Mouse (Mus musculus) liver, embryonic 15.5 days (tissue): ENCODE results near the gene A930017K11Rik. TPM values are rescaled to one million over a fixed set of nuclear protein-coding genes. Genes with fewer than 3 reads are reported as not detected.

Experiments
- ATAC-seq: fragments of 200-750 bp; cut with Nextera tagmentation; 2 replicates; pipeline ENCODE4 v1.8.0; 2017; ENCODE audit warnings: moderate number of reproducible peaks, mild to moderate bottlenecking, moderate library complexity; ENCODE audit not compliant: insufficient read depth
- H3K27ac ChIP-seq: fragments of 300-500 bp; sonication (generic); replicated peaks from 2 replicates; pipeline ENCODE4 v1.5.1; 2015; ENCODE audit warnings: mild to moderate bottlenecking, inconsistent platforms
- H3K27me3 ChIP-seq: fragments of 300-500 bp; sonication (generic); 2 replicates; pipeline ENCODE4 v1.6.1; 2015; ENCODE audit warnings: mild to moderate bottlenecking, inconsistent platforms
- H3K36me3 ChIP-seq: fragments of 300-500 bp; sonication (generic); replicated peaks from 2 replicates; pipeline ENCODE4 v1.6.1; 2015; ENCODE audit warnings: moderate library complexity, mild to moderate bottlenecking, inconsistent platforms
- H3K4me1 ChIP-seq: fragments of 300-500 bp; sonication (generic); replicated peaks from 2 replicates; pipeline ENCODE4 v1.6.1; 2015; ENCODE audit warnings: inconsistent platforms
- H3K4me2 ChIP-seq: fragments of 300-500 bp; sonication (generic); 2 replicates; pipeline ENCODE4 v1.6.1; 2015; ENCODE audit warnings: moderate library complexity, mild to moderate bottlenecking, inconsistent platforms
- H3K4me3 ChIP-seq: fragments of 300-500 bp; sonication (generic); replicated peaks from 2 replicates; pipeline ENCODE4 v1.5.1; 2015; ENCODE audit warnings: mild to moderate bottlenecking, inconsistent platforms
- H3K9ac ChIP-seq: fragments of 300-500 bp; sonication (generic); 2 replicates; pipeline ENCODE4 v1.6.1; 2015; ENCODE audit warnings: moderate library complexity, mild to moderate bottlenecking, inconsistent platforms
- H3K9me3 ChIP-seq: fragments of 300-500 bp; sonication (generic); replicated peaks from 2 replicates; pipeline ENCODE4 v1.6.1; 2016; ENCODE audit warnings: inconsistent platforms
- WGBS: fragments of 180-500 bp; shearing (Covaris S2); methylation state at CpG from one replicate; pipeline ENCODE4 v1.1.7; 2015; ENCODE audit warnings: mixed read lengths; ENCODE audit not compliant: insufficient replicate concordance; 5-methylcytosine and 5-hydroxymethylcytosine counted together
- polyA plus RNA-seq: library from polyadenylated mRNA; unstranded; fragments of >200 nt; fragmentation: Nextera tagmentation; extraction: Ambion mirVana; gene quantifications from 2 replicates; pipeline ENCODE4 v1.2.1, GENCODE M21; 2015

Gene A930017K11Rik
- polyA plus RNA-seq, 1 experiment from 2014 or later, result 0.23 TPM

DNA sequence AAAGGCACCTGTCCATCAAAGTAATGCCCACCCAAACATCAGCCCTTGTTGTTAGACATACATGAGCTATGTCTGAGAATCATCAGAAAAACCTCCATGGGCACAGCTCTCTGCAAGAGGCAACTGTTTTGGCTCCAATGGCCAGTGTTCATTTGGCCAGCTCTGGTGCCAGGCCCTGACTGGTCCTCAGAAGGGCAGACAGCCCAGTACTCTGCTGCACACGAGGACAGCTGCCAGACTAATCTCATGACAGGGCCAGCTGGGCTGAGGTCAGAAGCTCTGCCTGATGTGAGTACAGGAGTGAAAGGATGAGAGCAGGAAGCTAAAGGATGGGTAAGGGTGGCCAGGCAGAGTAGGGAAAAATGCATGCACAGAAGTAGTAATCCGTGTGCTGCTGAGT is 27.0 kb downstream of the A930017K11Rik start:
- no peaks in the 10 kb centered on the region for H3K27me3 ChIP-seq
- H3K9me3 ChIP-seq, result no peaks in the 10 kb centered on the region
- H3K4me2 ChIP-seq, result no peak overlapping the region
- H3K4me1 ChIP-seq, result peaks cover 28% of the 10 kb centered on the region
- peaks cover 66% of the 10 kb centered on the region for H3K36me3 ChIP-seq
- no peak overlapping the region for H3K4me3 ChIP-seq
- WGBS, result 71% methylated on average over 2 of the region's 2 CpGs
- ATAC-seq, result no peak
- no peak overlapping the region for H3K9ac ChIP-seq
- 0 out of 2 replicates have a peak overlapping the region, but pooled peaks have one; percentile 29 for H3K27ac ChIP-seq

DNA sequence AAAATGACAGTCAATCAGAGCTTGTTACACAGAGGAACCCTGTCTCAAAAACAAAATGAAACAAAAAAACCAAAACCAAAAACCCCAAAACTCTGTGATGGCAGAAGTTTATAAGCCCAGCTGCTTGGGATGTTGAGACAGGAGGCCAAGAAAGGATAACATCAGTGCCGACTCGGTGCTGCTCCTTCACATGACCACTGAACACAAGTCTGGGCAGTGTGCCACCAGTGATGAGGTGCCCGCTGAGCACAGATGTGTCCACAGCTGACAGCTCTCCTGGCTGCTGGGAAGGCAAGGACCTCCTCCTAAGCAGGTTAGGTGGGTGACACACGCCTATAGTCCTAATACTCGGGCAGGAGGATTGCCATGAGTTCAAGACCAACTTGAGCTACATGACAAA is 30.2 kb downstream of the A930017K11Rik start:
- Histone ChIP-seq H3K4me1 (peaks cover 48% of the 10 kb centered on the region), H3K36me3 (peaks cover 34% of the 10 kb centered on the region), H3K27ac (peak overlapping the region; percentile 53), H3K4me2 (no peak overlapping the region; the same call in 1 of the 2 replicates), H3K4me3 (no peak overlapping the region), H3K9me3 (no peaks in the 10 kb centered on the region), H3K9ac (no peak overlapping the region), H3K27me3 (no peaks in the 10 kb centered on the region)
- ATAC-seq, result no peak
- WGBS, result 74% methylated on average over 5 of the region's 5 CpGs

DNA sequence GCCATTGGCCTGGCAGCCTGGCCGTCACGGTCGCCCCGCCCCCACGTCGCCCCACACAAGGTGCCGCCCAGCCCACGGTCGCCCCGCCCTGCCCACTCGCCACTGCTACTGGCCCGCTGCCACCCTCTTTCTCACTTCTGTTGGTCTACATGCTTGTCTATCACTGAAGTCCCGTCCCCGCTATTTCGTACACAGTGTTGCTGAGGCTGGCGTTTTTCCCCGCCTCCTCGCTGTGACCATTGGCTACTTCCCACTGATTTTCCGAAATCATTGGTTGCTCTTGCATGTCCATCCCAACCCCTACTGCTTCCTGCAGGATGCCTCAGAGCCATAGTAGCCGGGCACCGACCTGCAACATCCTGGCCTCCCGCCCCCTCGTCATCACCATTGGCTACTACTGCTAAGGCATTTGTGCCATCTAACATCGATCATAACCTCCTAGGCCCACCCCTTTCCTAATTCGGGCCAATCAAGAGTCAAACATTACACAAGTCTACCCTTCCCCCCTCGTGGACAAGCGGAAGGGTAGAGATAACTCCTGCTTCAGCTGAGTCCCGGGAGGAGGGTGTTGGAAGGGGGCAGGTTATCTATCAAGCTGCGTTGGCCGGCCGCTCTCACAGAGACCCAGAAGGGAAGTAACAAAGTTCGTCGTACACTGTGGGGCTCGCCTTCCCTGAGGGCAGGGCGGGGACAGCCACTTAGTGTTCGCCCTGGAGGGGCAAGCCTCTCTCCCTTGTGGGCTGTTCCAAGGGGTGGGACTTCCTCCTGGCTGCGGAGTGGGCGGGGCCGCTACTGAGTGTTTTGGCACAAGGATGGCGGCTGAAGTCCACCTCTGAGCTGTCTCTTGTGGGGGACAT is 32.4 kb downstream of the A930017K11Rik start:
- under 1% methylated on average over 34 of the region's 40 CpGs for WGBS
- H3K27me3 ChIP-seq, result no peaks in the 10 kb centered on the region
- ATAC-seq, result peak; percentile 93
- H3K4me2 ChIP-seq, result peak overlapping the region; percentile 99
- H3K4me1 ChIP-seq, result peaks cover 54% of the 10 kb centered on the region
- H3K9me3 ChIP-seq, result no peaks in the 10 kb centered on the region
- peak overlapping the region; percentile 94 for H3K27ac ChIP-seq
- H3K9ac ChIP-seq, result peak overlapping the region; percentile 81
- H3K4me3 ChIP-seq, result peak overlapping the region; percentile 88
- H3K36me3 ChIP-seq, result peaks cover 13% of the 10 kb centered on the region

DNA sequence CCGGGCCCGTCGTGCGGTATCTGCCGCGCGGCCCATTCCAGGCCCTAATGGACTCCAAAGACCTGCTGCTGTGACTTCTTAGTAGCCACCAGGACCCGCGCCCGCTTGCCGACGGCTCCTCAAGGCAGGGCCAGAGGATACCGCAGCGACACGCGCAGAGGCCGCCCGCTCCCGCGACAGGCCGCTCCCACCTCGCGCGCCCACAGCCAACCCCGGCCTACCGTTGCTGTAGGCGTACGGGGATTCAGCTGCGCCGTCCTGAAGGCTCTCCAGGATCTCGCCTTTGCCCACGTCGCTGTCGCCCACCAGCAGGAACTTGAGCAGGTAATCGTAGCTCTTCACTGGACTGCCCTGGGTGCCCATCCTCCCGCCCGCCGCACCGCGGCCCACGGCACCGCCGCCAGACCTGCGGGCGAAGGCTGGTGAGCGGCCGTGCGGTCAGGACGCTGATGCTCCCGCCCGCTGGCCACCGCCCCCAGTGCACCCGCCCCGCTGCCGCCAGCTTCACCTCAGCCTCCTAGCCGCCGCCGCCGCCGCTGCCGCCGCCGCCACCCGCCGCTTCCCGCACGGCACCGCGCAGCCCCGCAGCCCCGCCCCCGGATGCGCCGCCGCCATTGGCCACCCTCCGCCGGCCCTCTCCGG is 33.1 kb downstream of the A930017K11Rik start, which contains the start of gene Rab40c:
Gene Rab40c, minus strand, starts transcription at position 584 of the 642 bp plus-strand sequence.
- ATAC-seq, result no peak
- no peaks in the 10 kb centered on the region for H3K9me3 ChIP-seq
- peak within 1 kb of the TSS; percentile 99 for H3K4me2 ChIP-seq
- H3K36me3 ChIP-seq, result peaks cover 5% of the 10 kb centered on the region
- WGBS, result under 1% methylated on average over 62 of the region's 78 CpGs
- peak within 1 kb of the TSS; percentile 88 for H3K4me3 ChIP-seq
- peaks cover 62% of the 10 kb centered on the region for H3K4me1 ChIP-seq
- peak within 1 kb of the TSS; percentile 94 for H3K27ac ChIP-seq
- H3K27me3 ChIP-seq, result no peaks in the 10 kb centered on the region
- peak within 1 kb of the TSS; percentile 81 for H3K9ac ChIP-seq

DNA sequence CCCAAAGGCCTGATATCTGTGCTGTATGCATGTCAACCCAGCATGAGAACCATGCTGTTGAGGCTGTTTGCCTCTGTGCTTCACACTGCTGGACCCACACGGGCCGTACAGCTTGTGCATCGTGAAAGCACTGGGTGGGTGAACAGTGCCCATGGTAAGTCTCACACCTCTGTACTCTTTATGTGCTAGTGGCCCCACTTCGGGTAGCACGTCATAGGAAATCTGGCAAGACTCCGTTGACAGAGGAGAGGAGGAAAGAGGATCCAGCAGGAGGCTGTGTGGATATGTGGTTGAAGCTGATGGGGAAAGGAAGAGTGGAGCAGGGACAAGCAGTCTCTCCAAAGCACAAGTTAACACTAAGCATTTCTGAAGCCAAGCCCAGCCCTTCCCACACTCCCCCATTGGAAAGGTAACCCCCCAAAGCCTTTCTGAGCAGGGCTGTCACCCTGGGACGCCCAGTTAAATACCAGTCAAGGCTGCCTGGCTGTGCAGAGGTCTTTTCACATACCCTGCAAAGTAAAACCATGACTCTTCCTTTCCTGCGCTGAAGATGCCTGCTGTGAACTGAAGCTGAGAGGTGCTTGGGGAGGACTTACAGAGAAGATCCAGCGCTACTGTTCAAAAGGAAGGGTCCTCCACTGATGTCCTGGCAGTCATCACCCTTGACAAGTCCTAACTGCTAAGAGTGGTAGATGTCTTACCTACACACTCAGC is 34.2 kb downstream of the A930017K11Rik start:
- Histone ChIP-seq H3K4me1 (peaks cover 72% of the 10 kb centered on the region), H3K9ac (peak overlapping the region; percentile 81), H3K27ac (no peak overlapping the region), H3K4me3 (peak overlapping the region; percentile 88), H3K4me2 (peak overlapping the region; percentile 99), H3K27me3 (no peaks in the 10 kb centered on the region), H3K36me3 (no peaks in the 10 kb centered on the region; the same call in 1 of the 2 replicates), H3K9me3 (no peaks in the 10 kb centered on the region)
- WGBS, result 82% methylated on average over 9 of the region's 9 CpGs
- ATAC-seq, result no peak

DNA sequence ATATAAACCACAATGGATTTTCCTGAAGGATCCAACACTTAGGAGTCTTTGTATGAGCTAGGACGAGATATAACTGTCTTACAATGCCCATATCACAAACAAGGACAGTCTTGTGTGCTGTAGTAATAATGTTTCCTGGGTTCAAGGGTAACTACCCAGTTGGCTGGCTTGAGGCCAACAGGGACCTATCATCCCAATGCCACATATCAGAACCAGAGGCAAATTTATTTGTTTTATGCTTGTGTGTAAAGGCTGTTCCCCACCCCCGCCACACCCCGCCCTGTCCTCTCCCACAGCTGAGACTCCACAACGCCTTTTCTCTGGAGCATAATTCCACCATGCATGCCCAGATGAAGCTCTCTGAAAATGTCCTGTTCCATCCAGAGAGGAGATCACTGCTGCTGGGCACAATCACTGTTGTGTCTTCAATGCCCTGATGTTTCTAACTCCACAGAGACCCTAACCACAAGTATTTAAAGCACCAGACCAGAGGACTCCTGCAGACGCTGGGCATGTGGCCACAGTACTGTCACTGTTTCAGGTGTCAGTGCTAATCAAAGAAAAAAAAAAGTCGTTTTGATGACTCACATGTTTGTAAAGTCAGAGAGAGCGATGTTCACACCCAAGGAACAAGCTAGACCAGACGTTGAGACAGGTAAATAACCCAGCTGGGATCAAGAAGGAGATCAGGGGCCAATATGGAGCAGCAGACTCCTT is 35.3 kb downstream of the A930017K11Rik start:
- Histone ChIP-seq H3K36me3 (no peaks in the 10 kb centered on the region; the same call in 1 of the 2 replicates), H3K27ac (no peak overlapping the region), H3K9ac (no peak overlapping the region), H3K4me2 (peak overlapping the region; percentile 99; the same call in 1 of the 2 replicates), H3K27me3 (no peaks in the 10 kb centered on the region), H3K4me3 (no peak overlapping the region), H3K9me3 (no peaks in the 10 kb centered on the region), H3K4me1 (peaks cover 72% of the 10 kb centered on the region)
- 65% methylated on average over 8 of the region's 8 CpGs for WGBS
- ATAC-seq, result no peak

DNA sequence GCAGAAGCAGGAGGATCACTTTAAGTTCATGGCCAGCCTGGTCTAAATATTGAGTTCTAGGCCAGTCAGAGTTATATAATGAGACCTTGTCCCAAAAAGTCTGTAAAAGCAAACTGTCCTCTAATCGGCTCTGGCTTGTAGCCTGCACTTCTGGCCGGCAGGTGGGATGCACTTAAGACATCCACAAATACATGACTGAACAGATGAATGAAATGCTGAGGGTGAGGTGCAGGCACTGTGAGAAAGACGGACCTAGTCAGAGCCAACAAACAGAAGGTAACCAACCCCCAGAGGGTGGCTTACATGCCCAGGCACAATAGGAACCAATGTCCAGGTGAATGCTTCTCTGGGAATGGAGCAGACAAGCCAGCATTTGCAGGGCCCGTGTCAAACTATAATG is 38.1 kb downstream of the A930017K11Rik start:
- Histone ChIP-seq H3K9ac (no peak overlapping the region), H3K27me3 (no peaks in the 10 kb centered on the region), H3K4me1 (peaks cover 64% of the 10 kb centered on the region), H3K36me3 (no peaks in the 10 kb centered on the region; the same call in 1 of the 2 replicates), H3K9me3 (no peaks in the 10 kb centered on the region), H3K27ac (no peak overlapping the region; the same call in 1 of the 2 replicates), H3K4me3 (no peak overlapping the region), H3K4me2 (0 out of 2 replicates have a peak overlapping the region, but pooled peaks have one; percentile 5)
- no peak for ATAC-seq
- WGBS, result 54% methylated on average over 4 of the region's 4 CpGs

DNA sequence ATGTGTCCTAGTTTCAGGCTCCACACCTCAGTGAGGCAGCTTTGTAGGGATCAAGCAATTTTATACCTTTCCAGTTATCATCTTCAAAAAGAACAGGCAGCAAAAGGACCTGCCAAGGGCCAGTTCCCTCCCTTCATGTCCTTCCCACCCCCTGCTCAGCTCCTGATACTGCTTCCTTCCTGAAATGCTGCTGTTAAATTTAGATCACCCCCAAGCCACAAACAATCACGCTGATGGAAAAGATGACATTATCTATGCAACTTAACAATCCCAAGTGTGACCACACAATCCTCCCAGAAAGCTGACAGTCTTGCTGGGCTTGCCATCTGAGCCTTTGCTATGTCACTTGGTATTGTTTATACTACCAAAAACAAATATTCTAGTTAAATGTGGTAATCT is 38.5 kb downstream of the A930017K11Rik start:
- Histone ChIP-seq H3K9me3 (no peaks in the 10 kb centered on the region), H3K27ac (no peak overlapping the region; the same call in 1 of the 2 replicates), H3K27me3 (no peaks in the 10 kb centered on the region), H3K36me3 (no peaks in the 10 kb centered on the region; the same call in 1 of the 2 replicates), H3K4me1 (peaks cover 61% of the 10 kb centered on the region), H3K4me3 (no peak overlapping the region), H3K4me2 (0 out of 2 replicates have a peak overlapping the region, but pooled peaks have one; percentile 5), H3K9ac (no peak overlapping the region)
- 7% methylated on average over 1 of the region's 1 CpGs for WGBS
- no peak for ATAC-seq

DNA sequence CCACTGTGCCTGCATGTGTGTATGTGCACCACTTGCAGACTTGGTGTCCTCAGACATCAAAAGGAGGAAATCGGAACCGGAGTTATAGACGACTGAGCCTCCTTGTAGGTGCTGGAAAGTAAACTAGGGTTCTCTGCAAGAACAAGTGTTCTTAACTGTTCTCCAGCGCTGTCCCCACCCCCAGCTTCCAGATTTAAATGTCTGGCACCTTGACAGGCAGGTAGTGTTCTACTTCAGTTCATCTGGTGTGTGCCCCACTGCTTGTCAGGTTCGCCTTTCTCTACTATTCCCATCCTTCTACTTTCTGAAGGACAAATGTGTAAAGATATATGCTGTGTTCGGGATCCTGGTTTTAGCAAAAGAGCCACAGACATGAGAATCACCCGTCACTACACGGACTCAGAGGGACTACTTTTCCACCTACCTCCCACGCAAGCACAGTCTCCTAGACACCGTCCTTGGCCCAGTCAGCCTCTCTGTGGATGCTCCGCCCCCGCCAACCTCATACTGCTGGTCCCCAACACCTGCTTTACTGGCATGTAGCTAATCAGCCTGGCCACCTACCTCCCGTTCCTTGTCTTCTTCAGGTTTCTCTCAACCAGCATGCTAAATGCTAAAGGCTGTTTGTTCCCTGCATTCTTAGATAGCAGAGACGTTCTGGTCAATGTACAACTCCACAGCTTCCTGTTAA is 39.0 kb downstream of the A930017K11Rik start:
- no peak for ATAC-seq
- no peak overlapping the region for H3K9ac ChIP-seq
- WGBS, result 53% methylated on average over 14 of the region's 14 CpGs
- H3K4me2 ChIP-seq, result no peak overlapping the region
- H3K27ac ChIP-seq, result no peak overlapping the region
- H3K36me3 ChIP-seq, result no peaks in the 10 kb centered on the region; the same call in 1 of the 2 replicates
- H3K4me1 ChIP-seq, result peaks cover 56% of the 10 kb centered on the region
- H3K27me3 ChIP-seq, result no peaks in the 10 kb centered on the region
- H3K4me3 ChIP-seq, result no peak overlapping the region
- no peaks in the 10 kb centered on the region for H3K9me3 ChIP-seq

DNA sequence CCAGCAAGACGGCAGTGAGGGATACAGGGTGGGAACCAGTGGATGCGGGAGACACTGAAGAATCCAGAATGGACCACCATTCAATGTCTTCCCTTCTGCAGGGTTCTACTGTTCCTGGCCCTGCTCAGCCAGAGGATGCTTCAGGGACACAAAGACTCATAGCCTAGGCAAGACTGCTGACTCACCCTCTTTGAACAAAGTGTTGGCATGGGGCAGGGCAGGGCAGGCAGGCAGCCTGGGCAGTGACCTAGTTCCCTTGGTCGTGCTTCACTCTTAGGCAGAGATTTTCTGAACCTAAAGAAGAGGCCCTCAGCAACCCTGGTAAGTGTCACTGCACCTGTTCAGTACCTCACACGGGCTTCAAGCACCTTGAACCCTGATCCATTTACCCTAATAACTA is 40.5 kb downstream of the A930017K11Rik start:
- Histone ChIP-seq H3K4me2 (no peak overlapping the region), H3K4me3 (no peak overlapping the region), H3K36me3 (no peaks in the 10 kb centered on the region; the same call in 1 of the 2 replicates), H3K9me3 (no peaks in the 10 kb centered on the region), H3K27me3 (no peaks in the 10 kb centered on the region), H3K4me1 (peaks cover 40% of the 10 kb centered on the region), H3K27ac (no peak overlapping the region), H3K9ac (no peak overlapping the region)
- WGBS, result 70% methylated on average over 4 of the region's 4 CpGs
- no peak for ATAC-seq
